Mouse (Mus musculus): ENCODE measurements around the gene Zeb2.

The Zeb2 gene

DNA sequence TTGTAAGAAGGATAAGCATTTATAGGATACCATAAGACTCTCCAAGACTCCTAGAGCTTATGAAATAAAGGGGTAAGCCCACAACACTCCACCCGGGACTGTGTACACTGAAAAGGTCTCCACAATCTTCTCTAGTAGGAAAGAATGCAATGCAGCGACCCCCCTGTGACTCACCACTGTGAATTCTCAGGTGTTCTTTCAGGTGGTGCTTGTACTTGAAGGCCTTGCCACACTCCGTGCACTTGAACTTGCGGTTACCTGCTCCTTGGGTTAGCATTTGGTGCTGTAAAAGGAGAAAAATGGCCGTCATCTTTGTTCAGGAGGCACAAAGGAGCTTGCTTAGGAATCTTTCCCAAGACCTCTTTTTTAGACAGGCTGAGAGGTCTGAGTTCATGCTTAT, 118.5 kb downstream of the Zeb2 start:
- DNase-seq (ENCODE audit: low read depth, low spot score), result no peak

DNA sequence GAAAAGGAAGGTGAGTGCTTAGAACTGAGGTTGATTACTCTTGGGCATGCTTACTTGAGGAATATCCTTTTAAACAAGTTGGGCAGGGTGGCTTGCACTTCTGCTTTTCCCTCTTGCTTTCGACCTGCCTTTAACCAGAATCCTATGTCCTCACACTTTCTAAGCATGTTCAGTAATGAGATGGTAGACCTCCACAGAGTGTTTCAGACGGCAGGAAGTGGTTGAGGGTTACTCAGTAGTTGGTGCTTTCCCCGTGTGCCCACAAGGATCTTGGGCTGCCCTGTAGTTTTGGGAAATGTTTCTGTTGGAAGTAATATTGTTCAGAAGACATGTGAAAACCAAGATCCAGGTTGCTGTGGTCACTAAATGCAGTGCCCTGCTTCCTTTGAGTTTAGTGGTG, 135.5 kb downstream of the Zeb2 start:
- no peak for DNase-seq (ENCODE audit: low read depth, low spot score)

DNA sequence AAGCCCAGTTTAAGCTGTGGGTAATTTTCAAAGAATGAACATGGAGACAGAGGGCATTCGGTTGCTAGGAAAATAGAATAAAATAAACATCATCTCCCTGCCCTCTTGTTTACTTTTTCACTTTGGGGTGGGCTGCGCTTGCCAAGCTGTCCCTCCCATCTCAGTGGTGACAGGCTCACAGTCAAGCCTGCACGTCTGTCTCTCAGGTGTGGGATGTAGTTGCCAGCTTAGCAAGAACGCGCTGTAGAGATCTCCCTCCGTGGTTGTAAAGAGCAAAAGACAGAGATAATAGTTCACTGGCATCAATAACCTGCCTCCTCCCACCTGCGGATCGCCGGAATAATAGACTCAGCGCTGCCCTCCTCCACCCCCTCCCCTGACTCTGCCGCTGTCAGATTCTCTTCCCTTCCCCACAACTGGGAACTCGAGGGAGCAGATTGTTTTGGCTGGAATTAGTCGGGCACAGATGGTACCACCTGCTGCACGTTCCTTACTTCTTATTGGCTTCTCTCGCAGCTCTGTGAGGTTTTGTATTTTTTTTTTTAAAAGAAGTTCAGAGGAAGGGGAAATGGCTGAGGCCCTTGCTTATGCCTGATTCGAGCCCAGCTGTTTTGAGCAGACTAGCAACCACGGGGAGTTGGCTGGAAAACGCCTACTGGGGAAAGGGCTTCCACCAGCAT, 138.0 kb downstream of the Zeb2 start:
- DNase-seq (ENCODE audit: low read depth, low spot score), result peak; percentile 23

DNA sequence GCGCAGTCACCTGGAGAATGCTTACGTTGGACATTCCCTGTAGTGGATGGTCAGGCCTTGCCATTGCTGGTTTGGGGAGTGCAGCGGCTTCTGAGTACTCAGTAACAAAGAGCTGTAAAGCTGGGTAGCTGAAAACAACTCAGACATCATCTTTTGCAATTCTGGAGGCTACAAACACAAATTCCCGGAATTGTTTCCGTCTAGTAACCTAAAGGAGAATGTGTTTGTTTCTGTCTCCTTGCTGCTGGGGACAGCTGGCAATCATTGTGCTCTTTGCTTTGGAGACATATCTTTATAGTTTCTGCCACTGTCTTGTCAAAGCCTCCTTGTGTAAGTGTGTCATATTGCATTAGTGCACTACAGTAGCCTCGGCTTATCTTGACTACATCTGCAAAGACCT, 139.2 kb downstream of the Zeb2 start:
- DNase-seq (ENCODE audit: low read depth, low spot score), result no peak

DNA sequence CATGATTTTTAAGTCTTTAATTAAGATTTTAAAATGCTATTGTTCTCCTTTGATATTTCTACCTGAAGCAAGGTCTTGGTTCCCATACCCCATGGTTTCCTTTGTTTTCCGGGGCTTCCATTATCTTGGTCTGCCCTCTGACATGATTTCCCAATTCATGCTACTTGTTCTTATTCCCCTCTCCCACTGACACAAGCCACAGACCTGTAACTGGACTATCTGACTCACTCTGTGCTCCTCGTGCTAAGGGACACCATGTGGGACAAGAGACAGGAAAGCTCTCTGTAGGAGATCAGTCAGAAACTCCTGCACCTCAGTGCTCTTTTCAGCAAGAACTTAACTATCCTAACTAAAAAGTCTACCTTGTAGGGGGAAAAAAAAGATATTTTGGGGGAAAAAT, 139.6 kb downstream of the Zeb2 start:
- DNase-seq (ENCODE audit: low read depth, low spot score), result no peak

DNA sequence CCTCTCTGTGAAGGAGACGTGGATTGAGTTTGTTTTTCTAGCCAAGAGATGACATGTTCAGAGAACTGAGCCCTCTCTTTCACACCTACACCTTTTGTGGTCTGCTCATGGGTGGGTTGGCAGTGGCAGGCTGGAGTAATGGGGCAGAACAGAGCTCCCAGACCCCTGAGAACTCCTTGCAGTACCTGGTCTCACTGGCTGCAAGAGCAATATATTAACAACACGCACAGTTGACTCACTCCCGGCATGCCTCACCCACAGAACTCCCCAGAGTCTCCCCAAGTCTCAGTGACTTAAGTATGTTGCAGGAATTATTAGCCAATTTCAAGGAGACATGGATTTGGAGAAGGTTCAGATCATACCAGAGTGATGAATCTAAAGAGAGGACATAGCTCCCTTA, 140.1 kb downstream of the Zeb2 start:
- no peak for DNase-seq (ENCODE audit: low read depth, low spot score)

DNA sequence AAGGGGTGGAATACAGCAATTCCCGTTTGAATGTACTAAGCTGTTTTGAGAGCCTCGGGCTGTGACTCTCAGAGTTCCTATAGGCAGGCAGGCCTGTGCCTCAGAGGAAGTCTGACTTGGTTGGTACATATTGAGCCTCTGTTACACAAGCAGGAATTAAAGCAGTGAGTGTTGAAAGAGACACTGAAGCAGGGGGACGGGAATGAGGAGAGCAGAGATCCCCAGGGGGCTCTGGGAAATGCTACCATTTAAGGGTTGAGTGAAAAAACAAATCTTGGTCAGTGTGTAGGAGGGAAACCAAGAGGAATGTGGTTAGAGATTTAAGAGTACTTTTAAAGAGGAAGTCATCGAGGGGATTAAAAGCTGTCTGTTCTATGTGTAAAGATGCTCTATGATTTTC, 140.7 kb downstream of the Zeb2 start:
- no peak for DNase-seq (ENCODE audit: low read depth, low spot score)

DNA sequence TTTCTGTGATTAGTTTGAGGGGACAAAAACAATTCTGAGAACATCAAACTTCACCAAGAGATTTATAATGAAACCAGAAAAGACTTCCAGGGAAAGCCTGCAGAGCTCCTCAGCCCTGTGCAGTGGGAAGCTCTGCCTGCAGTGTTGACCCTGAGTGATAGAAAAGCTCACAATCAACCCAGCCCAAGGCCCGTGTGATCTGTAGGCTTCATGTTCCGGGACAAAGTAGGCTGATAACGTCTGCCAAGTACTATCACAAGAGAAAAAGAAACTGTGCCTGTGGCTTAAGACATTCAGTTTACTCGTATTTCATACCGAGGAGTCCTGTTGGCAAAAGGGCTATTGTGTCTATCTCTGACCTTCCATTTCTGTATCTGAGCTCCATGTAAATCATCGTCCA, 143.4 kb downstream of the Zeb2 start:
- DNase-seq (ENCODE audit: low read depth, low spot score), result no peak

DNA sequence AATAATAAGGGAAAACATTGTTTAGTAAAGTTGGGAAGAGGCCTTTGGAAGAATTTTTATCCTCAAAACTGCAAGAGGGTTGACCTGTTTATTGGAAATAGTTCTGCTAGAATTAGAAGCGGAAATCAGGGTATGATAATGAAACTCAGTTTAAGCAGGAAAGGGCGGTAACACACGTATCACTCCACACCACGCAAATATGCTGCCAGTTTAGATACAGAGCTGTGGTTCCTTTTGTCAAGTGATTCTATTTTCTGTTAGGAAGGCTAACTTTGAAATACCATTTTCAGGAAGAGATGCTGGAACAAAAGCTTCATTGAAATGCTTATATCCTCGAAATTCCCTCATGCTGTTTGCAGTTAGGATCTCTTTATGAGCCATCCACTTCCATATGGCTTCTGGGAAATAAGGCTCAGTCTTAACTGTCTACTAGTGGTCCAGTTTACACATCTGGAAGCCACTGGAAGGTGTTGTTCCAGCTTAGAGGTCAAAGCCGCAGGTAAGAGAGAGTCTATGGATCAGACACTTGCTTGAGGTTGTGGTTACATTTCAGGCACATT, 147.0 kb downstream of the Zeb2 start:
- no peak for DNase-seq (ENCODE audit: low read depth, low spot score)

DNA sequence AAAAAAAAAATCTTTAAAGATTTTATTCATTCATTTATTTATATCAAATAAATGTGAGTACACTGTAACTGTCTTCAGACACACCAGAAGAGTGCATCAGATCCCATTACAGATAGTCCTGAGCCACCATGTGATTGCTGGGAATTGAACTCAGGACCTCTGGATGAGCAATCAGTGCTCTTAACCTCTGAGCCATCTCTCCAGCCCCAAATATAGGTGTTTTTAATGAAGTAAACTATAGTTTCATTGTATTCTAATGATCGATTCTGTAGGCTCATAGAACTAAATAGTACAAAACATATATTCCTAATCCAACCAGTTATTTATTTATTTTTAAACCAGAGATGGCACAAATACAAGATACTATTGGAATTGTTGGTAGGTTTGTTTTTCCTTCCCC, 147.6 kb downstream of the Zeb2 start:
- DNase-seq (ENCODE audit: low read depth, low spot score), result no peak

DNA sequence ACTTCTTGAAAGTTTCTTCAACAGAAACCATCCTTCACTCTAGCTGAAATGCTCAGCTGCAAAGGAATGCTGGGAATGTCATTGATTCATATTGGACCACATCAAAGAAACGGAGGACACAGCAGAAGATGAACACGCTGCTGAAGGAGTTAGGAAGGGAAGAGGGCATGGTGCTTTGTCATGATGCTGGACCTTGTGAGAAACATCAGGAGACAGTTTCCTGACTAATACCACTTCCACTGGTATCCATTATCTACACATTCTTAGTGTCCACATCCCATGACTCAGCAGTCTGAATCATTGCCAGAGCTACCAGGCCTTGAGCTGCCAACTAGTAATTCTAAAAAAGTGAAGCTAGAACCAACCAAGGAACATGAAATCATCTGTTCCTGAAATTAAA, 148.0 kb downstream of the Zeb2 start:
- DNase-seq (ENCODE audit: low read depth, low spot score), result no peak

DNA sequence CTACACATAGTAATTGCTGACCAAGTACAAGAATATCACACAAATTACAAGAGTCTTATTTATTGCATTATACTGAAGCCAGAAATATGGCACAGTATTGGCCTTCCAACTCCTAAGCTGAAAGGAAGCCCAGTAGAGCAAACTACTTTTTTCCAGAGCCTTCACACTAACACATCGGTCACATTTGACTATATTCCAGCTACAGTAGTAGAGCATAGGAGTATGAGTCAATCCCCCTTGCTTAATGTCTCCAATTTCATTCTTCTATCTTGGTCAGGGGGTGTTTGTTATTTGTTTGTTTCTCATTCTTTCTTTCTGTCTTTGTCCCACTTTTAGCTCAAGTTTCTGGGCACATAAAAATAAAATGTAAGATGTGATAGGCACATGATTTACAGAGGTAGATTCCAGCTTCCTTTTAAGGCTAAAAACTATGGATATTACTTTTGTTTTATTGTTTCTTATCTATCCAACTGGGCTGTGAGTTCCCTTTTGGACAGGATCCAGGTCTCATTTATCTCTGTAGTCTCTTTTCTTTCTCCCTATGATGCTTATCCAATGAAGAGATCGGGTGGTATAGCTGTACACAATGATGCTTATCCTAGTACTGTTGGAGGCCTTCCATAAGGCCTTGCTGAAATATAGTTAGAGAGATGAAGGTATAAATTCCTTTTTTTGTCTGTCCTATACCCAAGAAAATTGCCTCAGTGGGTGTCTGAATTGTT, 151.2 kb downstream of the Zeb2 start:
- DNase-seq (ENCODE audit: low read depth, low spot score), result no peak

DNA sequence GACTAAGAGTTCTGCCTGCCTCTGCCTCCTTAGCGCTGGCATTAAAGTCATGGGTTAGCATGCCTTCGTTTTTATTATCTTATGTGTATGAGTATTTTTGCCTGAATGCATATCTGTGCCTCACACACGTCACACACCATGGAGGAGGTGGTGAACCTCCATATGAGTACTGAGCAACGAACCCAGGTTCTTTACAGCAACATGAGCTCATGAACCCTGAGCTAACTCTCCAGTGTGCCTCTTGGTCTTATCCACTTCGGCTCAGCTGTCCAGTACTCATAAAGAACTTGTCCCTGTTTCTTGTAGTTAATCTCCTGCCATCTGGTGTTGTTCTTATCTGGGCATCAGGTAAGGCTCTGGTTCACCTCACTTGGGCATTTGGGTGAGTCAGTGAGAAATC, 154.6 kb downstream of the Zeb2 start:
- DNase-seq (ENCODE audit: low read depth, low spot score), result no peak

DNA sequence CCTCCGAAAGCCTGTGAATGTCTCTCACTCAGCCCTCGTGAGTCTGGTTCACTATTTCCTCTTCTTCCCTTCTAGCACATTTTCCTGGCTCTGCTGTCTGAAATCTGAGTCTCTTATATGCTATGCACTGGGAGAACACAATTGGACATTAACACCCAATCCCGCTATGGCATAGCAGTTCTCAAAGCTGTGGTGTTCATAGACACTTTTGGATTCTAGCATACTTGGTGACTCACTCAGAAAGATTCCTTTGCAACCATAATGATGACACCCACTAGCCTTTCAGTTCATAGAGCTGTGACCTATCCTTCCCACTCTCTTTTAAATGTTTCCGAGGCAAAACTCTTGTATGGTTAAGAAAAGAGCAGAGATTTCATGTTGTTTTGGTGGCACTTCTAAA, 156.0 kb downstream of the Zeb2 start:
- no peak for DNase-seq (ENCODE audit: low read depth, low spot score)

DNA sequence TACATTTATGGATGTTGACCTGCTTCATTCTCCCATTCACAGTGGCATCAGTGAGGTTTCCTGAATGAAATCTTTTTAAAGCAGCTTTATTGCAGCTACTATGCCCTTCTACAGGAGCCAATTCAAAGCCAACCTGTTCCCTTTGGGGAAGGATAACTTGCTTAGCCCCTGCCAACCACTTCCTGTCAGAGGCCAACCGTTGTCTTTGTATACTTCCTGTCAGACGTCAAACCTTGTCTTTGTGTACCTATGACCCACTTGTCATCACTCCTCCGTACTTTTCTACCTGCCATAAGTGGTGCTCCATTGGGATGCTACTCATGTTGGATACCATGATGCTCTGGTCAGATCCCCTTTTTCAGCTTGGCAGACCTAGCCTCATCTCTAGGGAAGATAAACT, 156.6 kb downstream of the Zeb2 start:
- no peak for DNase-seq (ENCODE audit: low read depth, low spot score)

DNA sequence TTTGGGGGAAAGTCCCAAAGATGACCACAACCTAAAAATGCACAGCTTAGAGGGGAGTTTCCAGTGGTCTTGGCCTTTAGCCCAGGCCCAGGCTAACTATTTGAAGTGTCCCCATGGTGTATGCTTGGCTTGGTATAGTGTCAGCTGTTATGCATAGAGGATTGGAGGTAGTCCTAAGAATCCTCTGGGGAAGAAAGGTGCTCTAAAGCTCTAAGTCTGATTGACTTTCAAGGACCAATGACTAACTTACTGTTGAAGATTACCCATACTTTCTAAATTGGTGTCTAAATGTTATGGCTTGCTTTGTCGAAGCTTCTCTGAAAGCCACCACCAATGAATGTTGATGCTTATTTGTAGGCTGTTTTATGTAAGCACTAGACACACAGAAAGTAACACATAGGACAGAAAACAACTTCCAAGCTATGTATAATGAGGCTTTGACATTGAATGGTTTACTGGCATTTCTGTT, 159.8 kb downstream of the Zeb2 start:
- no peak for DNase-seq (ENCODE audit: low read depth, low spot score)

DNA sequence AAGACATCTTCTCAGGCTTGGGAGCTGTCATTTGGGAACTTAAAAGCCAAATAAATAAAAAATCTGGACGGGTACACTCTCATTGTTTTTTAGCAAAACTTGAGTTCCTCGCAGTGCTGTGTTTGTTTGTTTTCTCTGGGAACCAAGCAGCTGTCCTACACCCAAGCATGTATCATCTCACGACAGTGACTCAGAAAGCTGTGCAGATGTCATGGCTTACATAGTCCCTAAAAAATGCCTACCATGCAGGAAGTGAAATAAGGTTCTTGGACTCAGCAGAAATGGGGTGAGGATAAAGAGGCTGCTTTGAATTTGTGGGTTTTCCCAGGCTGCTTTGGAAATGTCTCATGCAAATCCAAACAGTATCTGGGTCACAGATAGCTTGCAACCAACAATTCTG, 161.0 kb downstream of the Zeb2 start:
- no peak for DNase-seq (ENCODE audit: low read depth, low spot score)

DNA sequence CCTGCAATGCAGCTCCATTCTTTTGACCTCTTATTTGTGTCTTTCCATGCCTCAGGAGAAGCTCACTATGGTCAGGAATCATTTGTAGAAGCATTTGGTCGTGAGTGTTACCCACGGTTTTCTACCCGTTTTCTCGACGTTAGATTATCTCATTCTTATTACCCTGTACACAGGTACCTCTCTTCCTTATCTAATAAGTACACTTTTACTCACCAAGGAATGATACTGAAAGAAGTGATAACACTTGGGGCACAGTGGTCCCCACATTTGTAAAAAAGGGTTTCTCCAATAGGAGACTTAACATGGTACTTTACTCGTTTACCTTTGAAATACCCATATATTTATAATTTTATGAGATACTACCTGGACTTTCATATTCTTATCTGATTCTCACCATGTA, 161.7 kb downstream of the Zeb2 start:
- DNase-seq (ENCODE audit: low read depth, low spot score), result no peak

DNA sequence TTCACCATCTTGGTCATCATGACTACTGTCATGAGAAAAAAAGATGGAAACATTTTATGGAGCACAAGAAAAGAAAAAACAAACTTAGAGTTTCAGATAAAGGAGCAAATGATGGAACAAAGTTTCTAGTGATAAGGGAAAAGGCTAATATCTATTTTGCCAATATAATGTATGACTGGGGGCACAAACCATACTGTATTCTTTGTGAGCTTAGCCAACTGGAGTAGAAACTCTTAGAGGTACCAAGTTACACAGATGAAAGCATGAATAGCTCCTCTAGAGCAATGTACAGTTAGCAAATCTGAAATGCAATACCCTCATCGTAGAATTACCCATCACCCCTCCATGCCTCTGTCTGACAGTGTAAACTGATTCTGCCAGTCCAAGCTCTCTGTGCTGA, 163.0 kb downstream of the Zeb2 start:
- no peak for DNase-seq (ENCODE audit: low read depth, low spot score)

DNA sequence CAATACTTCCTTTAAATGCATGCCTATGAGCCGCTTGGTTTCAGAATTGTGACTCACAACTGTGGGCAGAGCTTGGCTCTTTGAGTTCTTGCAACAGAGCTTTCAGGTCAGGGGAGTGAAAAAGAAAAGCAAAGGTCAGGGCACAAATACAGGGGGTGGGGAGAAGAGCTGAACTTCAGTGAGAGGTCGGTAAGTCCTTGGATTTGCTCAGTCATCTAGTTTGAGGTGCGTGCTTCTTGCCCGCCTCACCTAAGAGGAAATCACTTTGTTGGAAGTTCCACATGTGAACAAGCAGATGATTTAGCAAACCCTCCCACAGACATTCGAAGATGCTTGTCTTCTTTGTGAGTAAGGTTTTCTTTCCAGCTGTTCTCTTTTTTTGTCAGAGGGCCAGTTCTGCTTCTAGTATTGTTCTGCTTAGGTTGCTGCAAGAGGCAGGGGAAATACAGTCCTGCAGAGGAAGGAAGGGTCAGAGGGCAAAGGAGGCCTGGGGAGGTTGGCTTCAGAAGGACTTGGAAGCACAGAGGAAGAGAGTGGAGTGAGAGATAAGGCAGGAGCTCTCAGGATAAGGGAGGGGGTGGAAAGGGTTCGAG, 164.3 kb downstream of the Zeb2 start:
- DNase-seq (ENCODE audit: low read depth, low spot score), result no peak

DNA sequence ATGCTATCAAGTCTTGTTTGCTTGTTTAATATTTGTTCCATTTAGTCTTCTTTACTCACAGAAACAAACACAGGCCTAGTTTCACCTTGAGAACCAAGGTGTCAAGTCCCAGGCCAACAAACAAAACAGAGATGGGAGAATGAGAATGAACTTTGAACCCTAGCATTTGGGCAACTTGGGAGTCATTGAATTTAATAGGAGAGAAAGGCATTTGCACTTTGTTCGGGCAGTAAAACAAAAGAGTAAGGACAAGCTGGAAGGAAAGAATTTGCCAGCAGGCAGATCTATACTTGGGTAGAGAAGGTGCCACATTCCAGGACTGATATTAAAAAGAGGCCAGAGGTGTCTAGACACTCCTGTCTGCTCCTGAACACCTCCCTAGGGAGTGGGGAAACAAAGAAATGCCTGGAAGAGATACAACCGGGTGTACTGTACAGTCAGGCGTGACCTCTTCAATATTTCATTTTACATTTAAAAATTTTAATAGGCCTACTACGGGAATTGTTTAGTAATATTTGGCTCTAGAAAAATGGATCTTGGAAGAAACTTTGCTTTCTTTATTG, 165.5 kb downstream of the Zeb2 start:
- peak; percentile 17 for DNase-seq (ENCODE audit: low read depth, low spot score)

DNA sequence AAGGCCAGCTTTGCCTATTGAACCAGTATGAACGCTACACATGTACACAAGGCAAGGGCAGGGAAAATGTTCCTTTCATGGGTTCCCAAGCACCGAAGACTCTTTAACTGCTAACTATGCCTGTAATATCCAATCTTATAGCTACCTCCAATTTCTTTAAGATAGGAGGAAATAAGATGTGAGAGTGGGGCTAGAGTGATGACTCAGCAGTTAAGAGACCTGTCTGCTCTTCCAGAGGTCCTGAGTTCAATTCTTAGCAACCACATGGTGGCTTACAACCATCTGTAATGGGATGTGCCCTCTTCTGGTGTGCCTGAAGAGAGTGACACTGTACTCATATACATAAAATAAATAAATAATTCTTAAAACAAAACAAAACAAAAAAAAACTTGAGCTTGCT, 172.5 kb downstream of the Zeb2 start:
- no peak for DNase-seq (ENCODE audit: low read depth, low spot score)

All from forelimb bud, embryonic 11.5 days (tissue).